Mouse (Mus musculus): ENCODE results near the gene Dnase2a. TPM values are rescaled to one million over a fixed set of nuclear protein-coding genes. Genes with fewer than 3 reads are reported as not detected.
A peak's percentile ranks its signal among the peaks of the same experiment; 100 is the strongest.

Gene Dnase2a
- 1 to 10 TPM; 4.3 to 5.1 TPM for total RNA-seq (2021)
- long read RNA-seq, experiment 1, result 0 reads
- long read RNA-seq, experiment 2, partial matches to known transcripts, result 0 of 1 reads
- long read RNA-seq, experiment 2, other reads (novel, unspliced or antisense), result 1 of 1 reads

GRCm38 (mm10) chr8:84908421-84909161 is at the start of gene Dnase2a:
TSS of gene Dnase2a (plus strand) at chr8:84908560.
- Histone ChIP-seq H3K27ac (no peak within 1 kb of the TSS), H3K4me3 (peak within 1 kb of the TSS; percentile 48)
- TF ChIP-seq CTCF (IDR thresholded peaks at IDR 0.05), result no peak
- peak; percentile 70 to 81 for DNase-seq (ENCODE audit: extremely low spot score in 1 of 2, low spot score in 2 of 2)
- intact Hi-C loops (cut with DNase I), result no loop called here

GRCm38 (mm10) chr8:84871376-84872308 is 36.7 kb upstream of the Dnase2a start, which contains the start of gene Syce2:
TSS of gene Syce2 (plus strand) at chr8:84872111.
- peak; percentile 31 for TF ChIP-seq CTCF (IDR thresholded peaks at IDR 0.05)
- peak within 1 kb of the TSS; percentile 46 for H3K4me3 ChIP-seq
- intact Hi-C loops (cut with DNase I), result no loop called here
- DNase-seq (ENCODE audit: extremely low spot score in 1 of 2, low spot score in 2 of 2), result peak; percentile 53 to 57
- no peak within 1 kb of the TSS for H3K27ac ChIP-seq

- DNase-seq (ENCODE audit: extremely low spot score in 1 of 2, low spot score in 2 of 2), result no peak
- TF ChIP-seq CTCF (IDR thresholded peaks at IDR 0.05), result no peak
- Histone ChIP-seq H3K4me3 (peak overlapping the region; percentile 46), H3K27ac (no peak overlapping the region)
- intact Hi-C loops (cut with DNase I), result no loop called here
Measured at GRCm38 (mm10) chr8:84872309-84872965, 35.9 kb upstream of the Dnase2a start.

- Histone ChIP-seq H3K27ac (no peak overlapping the region), H3K4me3 (no peak overlapping the region)
- DNase-seq (ENCODE audit: extremely low spot score in 1 of 2, low spot score in 2 of 2), result no peak
- intact Hi-C loops (cut with DNase I), result no loop called here
- TF ChIP-seq CTCF (IDR thresholded peaks at IDR 0.05), result no peak
Measured at GRCm38 (mm10) chr8:84873016-84873415, 35.3 kb upstream of the Dnase2a start.

- intact Hi-C loops (cut with DNase I), result no loop called here
- no peak for DNase-seq (ENCODE audit: extremely low spot score in 1 of 2, low spot score in 2 of 2)
- Histone ChIP-seq H3K27ac (no peak overlapping the region), H3K4me3 (no peak overlapping the region)
- no peak for TF ChIP-seq CTCF (IDR thresholded peaks at IDR 0.05)
Measured at GRCm38 (mm10) chr8:84874339-84874738, 34.0 kb upstream of the Dnase2a start.

- Histone ChIP-seq H3K27ac (no peak overlapping the region), H3K4me3 (no peak overlapping the region)
- no peak for DNase-seq (ENCODE audit: extremely low spot score in 1 of 2, low spot score in 2 of 2)
- no peak for TF ChIP-seq CTCF (IDR thresholded peaks at IDR 0.05)
- intact Hi-C loops (cut with DNase I), result loop anchor here (2.0 kb wide), 1 partner anchor 15 kb away; the partner anchor contains the start of gene Gcdh
Measured at GRCm38 (mm10) chr8:84877297-84878035, 30.9 kb upstream of the Dnase2a start.

GRCm38 (mm10) chr8:84878915-84879314 is 29.4 kb upstream of the Dnase2a start:
- intact Hi-C loops (cut with DNase I), result loop anchor here (2.0 kb wide), 1 partner anchor 14 kb away; the partner anchor contains the start of gene Gcdh

GRCm38 (mm10) chr8:84884728-84885127 is 23.6 kb upstream of the Dnase2a start:
- DNase-seq (ENCODE audit: extremely low spot score in 1 of 2, low spot score in 2 of 2), result no peak
- intact Hi-C loops (cut with DNase I), result no loop called here
- no peak for TF ChIP-seq CTCF (IDR thresholded peaks at IDR 0.05)
- no peak overlapping the region for H3K27ac ChIP-seq
- H3K4me3 ChIP-seq, result no peak overlapping the region

More at GRCm38 (mm10) chr8:84878915-84879314, 29.4 kb upstream of the Dnase2a start:
- DNase-seq (ENCODE audit: extremely low spot score in 1 of 2, low spot score in 2 of 2), result no peak
- no peak for TF ChIP-seq CTCF (IDR thresholded peaks at IDR 0.05)
- H3K27ac ChIP-seq, result no peak overlapping the region
- H3K4me3 ChIP-seq, result no peak overlapping the region

GRCm38 (mm10) chr8:84888280-84888679 is 20.1 kb upstream of the Dnase2a start:
- Histone ChIP-seq H3K4me3 (no peak overlapping the region), H3K27ac (no peak overlapping the region)
- DNase-seq (ENCODE audit: extremely low spot score in 1 of 2, low spot score in 2 of 2), result no peak
- intact Hi-C loops (cut with DNase I), result no loop called here
- no peak for TF ChIP-seq CTCF (IDR thresholded peaks at IDR 0.05)

GRCm38 (mm10) chr8:84889141-84889540 is 19.2 kb upstream of the Dnase2a start:
- Histone ChIP-seq H3K4me3 (no peak overlapping the region), H3K27ac (no peak overlapping the region)
- no peak for TF ChIP-seq CTCF (IDR thresholded peaks at IDR 0.05)
- intact Hi-C loops (cut with DNase I), result no loop called here
- DNase-seq (ENCODE audit: extremely low spot score in 1 of 2, low spot score in 2 of 2), result no peak

All from left cerebral cortex, adult 2 months (tissue).